Mouse (Mus musculus): Measurements from ENCODE around the gene Creg2. TPM values are rescaled to one million over a fixed set of nuclear protein-coding genes. Genes with fewer than 3 reads are reported as not detected.

The Creg2 gene
- polyA plus RNA-seq, 1 experiment, result 0.07 TPM

- DNase-seq (ENCODE audit: low spot score), result no peak
These were observed 1.8 kb upstream of the Creg2 start for GRCm38 (mm10) chr1:39653028-39653427.

- DNase-seq (ENCODE audit: low spot score), result peak; percentile 29
These were observed 636 bp downstream of the Creg2 start for GRCm38 (mm10) chr1:39650435-39651240.

GRCm38 (mm10) chr1:39649691-39650434, 1.4 kb downstream of the Creg2 start:
- no peak for DNase-seq (ENCODE audit: low spot score)

GRCm38 (mm10) chr1:39648584-39648983, 2.7 kb downstream of the Creg2 start:
- no peak for DNase-seq (ENCODE audit: low spot score)

GRCm38 (mm10) chr1:39645905-39646759, 5.1 kb downstream of the Creg2 start:
- DNase-seq (ENCODE audit: low spot score), result no peak

- no peak for DNase-seq (ENCODE audit: low spot score)
These were observed 6.9 kb downstream of the Creg2 start for GRCm38 (mm10) chr1:39644333-39644732.

- no peak for DNase-seq (ENCODE audit: low spot score)
These were observed 9.6 kb downstream of the Creg2 start for GRCm38 (mm10) chr1:39641667-39642066.

- no peak for DNase-seq (ENCODE audit: low spot score)
These were observed 14.1 kb downstream of the Creg2 start for GRCm38 (mm10) chr1:39637139-39637538.

GRCm38 (mm10) chr1:39636660-39637059, 14.6 kb downstream of the Creg2 start:
- no peak for DNase-seq (ENCODE audit: low spot score)

- no peak for DNase-seq (ENCODE audit: low spot score)
These were observed 15.1 kb downstream of the Creg2 start for GRCm38 (mm10) chr1:39636196-39636595.

- DNase-seq (ENCODE audit: low spot score), result no peak
These were observed 22.7 kb downstream of the Creg2 start for GRCm38 (mm10) chr1:39628606-39629005.

- no peak for DNase-seq (ENCODE audit: low spot score)
These were observed 25.8 kb downstream of the Creg2 start for GRCm38 (mm10) chr1:39625491-39625890.

GRCm38 (mm10) chr1:39623729-39624128, 27.5 kb downstream of the Creg2 start:
- no peak for DNase-seq (ENCODE audit: low spot score)

GRCm38 (mm10) chr1:39623106-39623505, 28.2 kb downstream of the Creg2 start:
- DNase-seq (ENCODE audit: low spot score), result no peak

GRCm38 (mm10) chr1:39618524-39618923, 32.8 kb downstream of the Creg2 start:
- DNase-seq (ENCODE audit: low spot score), result no peak

GRCm38 (mm10) chr1:39615526-39615925, 35.7 kb downstream of the Creg2 start:
- DNase-seq (ENCODE audit: low spot score), result no peak

GRCm38 (mm10) chr1:39614462-39615279, 36.6 kb downstream of the Creg2 start:
- peak; percentile 27 for DNase-seq (ENCODE audit: low spot score)

GRCm38 (mm10) chr1:39613061-39613460, 38.2 kb downstream of the Creg2 start:
- no peak for DNase-seq (ENCODE audit: low spot score)

- DNase-seq (ENCODE audit: low spot score), result no peak
These were observed 38.8 kb downstream of the Creg2 start for GRCm38 (mm10) chr1:39612491-39612890.

- DNase-seq (ENCODE audit: low spot score), result no peak
These were observed 42.7 kb downstream of the Creg2 start for GRCm38 (mm10) chr1:39608534-39608933.

GRCm38 (mm10) chr1:39602477-39602876, 48.8 kb downstream of the Creg2 start:
- DNase-seq (ENCODE audit: low spot score), result no peak

All from urinary bladder, adult 2 months (tissue).